Mouse (Mus musculus): Measurements from ENCODE around the gene 1700022I11Rik.

1700022I11Rik gene

DNA sequence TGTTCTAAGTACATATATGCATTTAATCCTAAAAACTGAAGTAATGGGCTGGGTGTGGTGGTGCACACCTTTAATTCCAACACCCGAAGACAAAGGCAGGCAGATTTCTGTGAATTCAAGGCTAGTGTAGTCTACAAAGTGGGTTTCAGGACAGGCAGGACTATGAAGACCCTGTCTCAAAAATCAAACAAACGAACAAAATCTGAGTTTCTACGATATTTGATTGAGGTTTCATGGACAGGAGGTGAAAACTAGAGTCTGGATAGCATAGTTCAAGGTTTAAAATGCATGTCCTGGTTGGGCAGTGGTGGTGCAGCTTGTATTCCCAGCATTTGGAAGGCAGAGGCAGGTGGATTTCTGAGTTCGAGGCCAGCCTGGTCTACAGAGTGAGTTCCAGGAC lies at the start of gene 1700022I11Rik:
Gene 1700022I11Rik (plus strand): TSS at position 301 of the 400 bp plus-strand sequence.
- DNase-seq, result no peak

- no peak for DNase-seq
These were observed 48.7 kb upstream of the 1700022I11Rik start for GRCm38 (mm10) chr4:42920726-42921125.

DNA sequence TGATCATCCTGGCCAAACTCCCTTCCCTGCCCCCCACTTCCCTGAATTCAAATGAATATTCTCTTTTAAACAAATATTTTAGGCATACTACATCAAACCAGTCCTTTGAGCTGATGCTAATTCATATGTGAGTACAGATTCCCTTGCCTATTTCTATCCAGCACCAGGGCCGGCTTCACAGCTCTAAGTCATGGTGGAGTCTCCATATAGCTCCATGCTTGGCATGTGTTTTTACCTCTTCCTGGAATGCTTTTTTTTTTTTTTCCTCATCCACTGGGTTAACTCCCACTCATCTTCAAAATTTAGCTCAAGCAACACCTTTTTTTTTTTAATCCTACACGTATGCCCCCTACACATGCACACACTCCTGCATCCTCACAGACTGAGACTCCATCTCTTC lies 47.9 kb upstream of the 1700022I11Rik start:
- no peak for DNase-seq

GRCm38 (mm10) chr4:42922056-42922455 lies 47.3 kb upstream of the 1700022I11Rik start:
- DNase-seq, result no peak

- no peak for DNase-seq
These were observed 46.9 kb upstream of the 1700022I11Rik start for GRCm38 (mm10) chr4:42922461-42922860.

DNA sequence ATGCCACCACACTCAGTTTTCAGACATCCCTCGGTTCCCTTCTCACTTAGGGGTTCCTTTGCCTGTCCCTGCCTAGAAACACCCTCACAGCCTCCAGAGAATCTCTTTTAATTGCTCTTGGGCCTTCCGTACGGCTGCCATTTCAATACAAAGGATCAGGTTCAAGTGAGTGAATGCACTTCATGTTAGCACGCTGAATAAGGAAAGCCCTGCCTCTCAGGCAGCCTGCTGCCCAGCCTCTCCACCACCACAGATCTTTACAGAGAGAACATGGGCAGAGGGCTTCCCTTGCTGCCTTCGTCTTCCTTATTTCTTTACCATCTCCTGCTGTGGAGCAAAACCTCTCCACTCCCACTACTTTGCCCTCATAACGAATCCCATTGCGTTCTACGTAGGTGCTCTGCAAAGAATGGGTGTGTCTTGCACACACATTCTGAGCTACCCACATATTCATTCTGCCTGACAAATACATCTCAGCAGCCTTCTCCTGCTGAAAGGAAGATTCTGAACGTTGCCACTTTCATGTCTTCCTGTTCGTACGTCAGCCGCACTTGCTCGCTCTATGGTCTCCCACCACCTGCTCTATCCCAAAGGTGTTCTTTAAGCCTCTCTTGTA lies 45.2 kb upstream of the 1700022I11Rik start:
- DNase-seq, result no peak

DNA sequence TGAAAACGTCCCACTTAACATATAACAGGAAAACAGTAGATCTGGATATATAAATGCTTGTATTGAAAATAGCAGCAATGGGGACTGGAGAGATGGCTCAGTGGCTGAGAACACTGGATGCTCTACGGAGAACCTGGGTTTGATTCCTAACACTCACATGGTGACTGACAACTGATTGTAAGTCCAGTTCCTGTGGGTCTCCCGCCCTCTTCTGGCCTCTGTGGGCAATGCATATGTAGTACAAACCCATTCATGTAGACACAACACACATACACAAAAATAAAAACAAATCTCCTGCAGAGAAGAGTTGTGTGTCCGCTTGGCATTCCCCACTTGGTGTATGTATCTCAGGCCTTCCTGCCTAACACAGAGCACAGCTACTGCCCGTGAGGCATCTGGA lies 41.2 kb upstream of the 1700022I11Rik start:
- no peak for DNase-seq

GRCm38 (mm10) chr4:42928952-42929351 lies 40.5 kb upstream of the 1700022I11Rik start:
- no peak for DNase-seq

DNA sequence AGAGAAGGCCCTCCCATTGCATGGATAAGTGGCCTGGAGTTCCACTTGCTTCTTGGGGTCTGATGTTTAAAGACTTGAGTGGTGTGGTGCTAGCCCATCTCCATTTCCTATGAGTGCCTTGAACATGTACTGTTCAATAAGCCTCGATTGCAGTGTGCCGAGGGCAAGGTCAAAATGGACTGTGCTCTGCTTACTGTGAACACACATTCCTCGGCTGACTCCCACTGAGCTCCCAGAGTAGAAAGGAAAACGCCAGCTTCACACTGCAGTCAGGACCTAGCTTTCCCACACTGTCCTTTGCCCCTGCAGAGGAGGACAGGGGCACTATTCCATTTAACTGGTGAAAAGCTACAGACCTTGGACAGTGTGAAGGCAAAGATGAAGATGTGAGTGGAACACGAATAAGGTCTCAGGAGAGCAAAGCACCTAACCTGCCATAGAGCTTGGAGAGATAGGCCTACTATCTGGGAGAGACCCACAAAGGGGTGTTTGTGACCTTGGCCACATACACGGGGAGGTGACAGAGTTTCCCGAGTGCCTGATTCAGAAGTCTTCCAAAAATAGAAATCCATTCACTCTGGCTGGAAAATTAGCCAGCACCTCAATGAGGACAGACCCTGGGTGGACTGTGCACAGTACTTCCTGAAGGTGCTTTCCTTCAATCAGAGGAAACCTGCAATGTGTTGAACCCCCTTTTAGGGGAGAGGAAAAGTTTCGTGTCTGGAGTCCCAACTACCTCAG lies 37.0 kb upstream of the 1700022I11Rik start:
- DNase-seq, result no peak

- DNase-seq, result peak; percentile 80
These were observed 35.8 kb upstream of the 1700022I11Rik start for GRCm38 (mm10) chr4:42933630-42934029.

DNA sequence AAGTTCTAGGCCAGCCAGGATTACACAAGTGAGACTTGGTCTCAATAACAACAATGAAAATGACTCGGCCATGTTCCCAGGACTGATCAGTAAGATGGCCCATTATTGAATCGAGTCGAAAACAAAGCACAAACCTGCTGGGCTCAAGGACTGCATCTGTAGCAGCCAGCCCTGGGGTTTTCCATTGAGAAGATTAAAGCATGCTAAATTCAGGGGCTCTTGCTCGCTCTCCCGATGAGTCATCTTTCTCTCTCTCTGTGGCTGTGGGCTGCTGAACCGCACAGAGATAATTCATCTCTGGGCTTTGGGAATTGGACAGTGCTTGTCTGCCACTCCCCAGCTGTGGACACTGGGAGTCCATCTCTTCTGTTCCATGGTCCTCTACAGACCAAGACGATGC lies 28.0 kb upstream of the 1700022I11Rik start:
- no peak for DNase-seq

DNA sequence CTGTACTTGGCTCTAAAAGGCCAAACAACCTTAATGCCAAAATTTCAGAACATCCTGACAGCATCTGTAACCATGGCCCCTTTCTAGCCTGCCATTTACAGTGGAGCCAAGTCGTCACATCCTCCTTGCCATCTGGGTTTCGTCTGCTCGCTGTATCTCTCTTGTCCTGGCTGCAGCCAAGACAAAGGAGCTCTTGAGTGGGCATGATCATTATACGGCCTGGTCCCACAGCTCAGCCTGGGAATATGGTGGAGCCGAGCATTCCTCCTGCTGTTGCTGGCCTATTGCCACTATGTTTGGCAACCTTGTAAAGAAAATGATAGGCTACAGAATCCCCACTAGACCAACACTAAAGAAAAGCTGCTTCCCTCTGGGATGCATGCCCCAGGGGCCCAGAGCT lies 26.1 kb upstream of the 1700022I11Rik start:
- DNase-seq, result no peak

DNA sequence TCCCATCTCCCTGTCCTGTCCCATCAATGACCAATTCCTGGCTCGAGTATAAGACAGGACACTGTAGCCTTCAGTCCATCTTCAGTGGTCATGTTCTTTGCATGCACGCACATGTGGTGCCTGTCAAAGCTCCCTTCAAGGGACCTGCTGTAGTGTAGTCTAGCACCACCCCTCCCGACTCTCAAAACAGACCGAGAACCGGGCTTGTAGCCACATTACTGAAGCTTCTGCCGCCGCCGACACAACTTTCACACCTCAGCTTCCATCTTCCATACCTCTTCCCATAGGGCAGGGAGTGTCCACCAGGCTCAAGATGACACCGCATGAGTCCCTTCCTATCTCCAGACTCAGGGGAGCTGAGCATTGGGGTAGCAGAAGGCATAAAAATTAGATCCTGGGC lies 25.2 kb upstream of the 1700022I11Rik start:
- DNase-seq, result no peak

GRCm38 (mm10) chr4:42945043-42945442 lies 24.4 kb upstream of the 1700022I11Rik start:
- DNase-seq, result peak; percentile 72

DNA sequence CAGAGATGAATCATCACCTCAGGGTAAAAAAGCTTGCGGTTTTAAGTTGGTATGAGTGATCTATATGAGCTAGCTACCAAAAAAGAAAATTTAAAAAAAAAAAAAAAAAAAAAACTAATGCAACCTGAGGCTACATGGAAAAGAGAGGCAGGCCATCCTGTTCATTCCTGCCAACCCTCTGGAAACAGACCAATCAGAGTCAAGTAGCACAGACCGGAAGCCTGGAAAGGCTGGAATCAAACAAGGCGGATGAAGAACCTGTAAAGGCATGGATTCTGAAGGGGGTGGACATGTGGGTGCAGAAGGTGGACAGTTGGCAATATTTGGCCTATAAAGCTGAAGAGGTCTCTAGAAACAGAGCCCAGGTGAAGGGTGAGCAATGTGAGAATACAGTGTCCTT lies 24.0 kb upstream of the 1700022I11Rik start:
- no peak for DNase-seq

- DNase-seq, result peak; percentile 71
These were observed 23.5 kb upstream of the 1700022I11Rik start for GRCm38 (mm10) chr4:42945952-42946351.

DNA sequence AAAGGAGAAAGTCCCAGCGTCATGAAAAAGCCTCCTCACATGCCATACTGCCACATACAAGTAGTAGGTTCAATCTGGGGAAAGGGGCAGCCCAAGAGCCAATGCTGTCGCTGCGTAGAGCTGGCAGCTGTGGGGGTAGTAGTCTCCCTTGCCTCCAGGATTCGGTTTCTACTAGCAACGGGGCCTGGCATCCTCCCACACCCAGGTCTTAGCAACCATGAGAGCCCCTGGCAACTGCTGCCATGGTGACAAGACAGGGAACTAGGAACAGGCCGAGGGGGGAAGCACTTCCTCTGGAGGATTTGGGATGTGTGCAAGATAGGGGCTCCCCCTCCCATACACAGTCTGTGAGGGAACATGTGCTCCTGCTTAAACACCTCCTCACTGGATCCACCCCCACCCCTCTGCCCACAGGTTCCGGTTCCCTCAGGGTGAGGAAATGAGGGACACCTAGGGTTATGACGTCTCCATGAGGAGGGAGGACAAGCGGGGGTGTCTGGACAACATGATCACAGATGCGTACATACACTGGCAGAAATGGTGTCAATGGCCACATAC lies 22.6 kb upstream of the 1700022I11Rik start:
- DNase-seq, result peak; percentile 66

DNA sequence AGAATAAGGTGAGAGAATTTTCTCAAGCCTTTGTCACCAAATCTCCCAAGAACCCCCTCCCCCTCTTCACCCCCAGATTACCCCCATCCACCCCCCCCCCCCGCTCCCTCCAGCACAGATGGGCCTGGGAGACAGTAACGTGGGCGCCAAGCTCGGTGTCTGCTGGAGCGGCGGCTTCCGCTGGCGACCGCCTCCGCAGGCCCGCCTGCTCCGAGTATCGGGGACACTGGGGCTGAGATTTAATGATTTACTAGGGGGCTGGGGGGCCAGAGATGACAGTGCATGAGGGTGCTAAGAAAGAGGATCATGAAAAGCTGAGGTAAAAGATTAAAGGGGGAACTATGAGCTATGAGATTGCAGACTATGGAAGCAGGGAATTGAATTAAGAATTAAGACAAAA lies 20.9 kb upstream of the 1700022I11Rik start:
- no peak for DNase-seq

- peak; percentile 17 for DNase-seq
These were observed 20.2 kb upstream of the 1700022I11Rik start for GRCm38 (mm10) chr4:42949051-42949675.

DNA sequence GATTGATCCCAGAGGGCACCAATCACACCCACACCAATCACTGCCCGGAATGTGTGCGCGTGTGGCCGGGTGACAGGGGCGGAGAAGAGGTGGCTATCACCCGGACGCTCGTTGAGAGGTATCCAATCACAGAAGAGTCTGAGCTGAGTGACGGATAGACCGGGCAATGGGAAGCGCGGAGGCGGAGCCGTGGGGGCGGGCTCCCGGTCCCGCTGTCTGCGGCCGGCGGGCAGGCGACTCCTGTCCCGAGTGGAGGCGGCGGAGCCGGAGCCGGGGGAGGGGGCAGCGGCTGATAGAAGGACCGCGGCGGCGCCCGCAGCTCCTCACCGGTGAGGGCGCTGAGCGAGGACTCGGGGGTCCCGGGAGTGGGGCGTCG lies 19.7 kb upstream of the 1700022I11Rik start, which contains the start of gene Dnajb5:
Gene Dnajb5 (plus strand): TSS at position 139 of the 376 bp plus-strand sequence.
- DNase-seq, result peak; percentile 95

DNA sequence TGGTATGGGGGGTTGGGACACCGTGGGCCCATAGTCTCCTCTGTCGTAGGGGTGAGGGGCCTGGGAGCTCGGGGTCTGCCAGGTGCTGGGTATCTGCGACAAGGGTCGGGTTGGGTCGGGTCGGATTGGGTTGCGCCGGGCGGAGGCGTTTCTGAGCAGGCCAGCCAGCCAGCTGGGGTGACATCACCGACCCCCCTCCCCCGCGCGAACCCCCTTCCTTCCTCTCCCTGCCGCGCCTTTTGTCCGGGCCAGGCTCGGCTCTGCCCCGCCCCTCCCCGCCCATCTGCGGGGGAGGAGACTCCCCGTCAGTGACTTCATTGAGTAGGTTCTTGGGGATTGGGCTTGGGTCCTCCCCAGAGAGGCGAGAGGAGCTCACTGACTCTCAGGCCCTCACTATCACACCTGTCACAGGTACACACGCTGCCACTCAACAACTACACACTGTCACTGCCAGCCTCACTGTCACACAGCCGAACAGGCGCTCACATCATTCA lies 19.3 kb upstream of the 1700022I11Rik start:
- peak; percentile 92 for DNase-seq

- DNase-seq, result no peak
These were observed 17.9 kb upstream of the 1700022I11Rik start for GRCm38 (mm10) chr4:42951206-42952195.
